Mouse (Mus musculus): ENCODE data around the gene Rgs10. TPM values are rescaled to one million over a fixed set of nuclear protein-coding genes. Genes with fewer than 3 reads are reported as not detected.

The Rgs10 gene
- total and polyA plus RNA-seq, 3 experiments = 42.3 to 44.7 TPM; not detected in 1

DNA sequence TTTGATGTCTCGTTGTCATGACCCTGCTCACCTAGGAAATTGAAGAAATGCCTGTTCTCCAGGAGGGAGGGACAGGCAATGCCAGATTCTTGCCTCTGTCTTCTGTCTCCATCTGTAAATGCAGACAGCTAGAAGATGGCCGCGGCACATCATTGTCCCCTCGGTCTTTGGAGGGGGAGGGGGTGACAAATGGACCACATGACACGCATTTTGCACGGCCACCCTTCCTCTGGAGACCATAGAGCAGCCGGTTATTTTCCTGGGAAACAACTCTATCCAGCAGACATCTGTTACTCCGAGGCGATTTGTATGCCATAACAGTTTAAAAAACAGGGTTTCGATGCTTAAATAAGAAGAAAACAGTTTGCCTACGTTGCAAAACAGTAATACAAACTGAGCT lies 51.9 kb downstream of the Rgs10 start:
- H3K27me3 ChIP-seq (ENCODE audit: control insufficient read depth in 1 of 2, insufficient read depth in 2 of 2, low read length in 2 of 2) = peaks cover under 1 to 3% of the 10 kb centered on the region in 2 experiments; a peak in 1 of 4 replicates
- H3K9ac ChIP-seq (ENCODE audit: control insufficient read depth, low read depth, low read length, poor library complexity, severe bottlenecking) = no peak overlapping the region
- no peak overlapping the region for H3K27ac ChIP-seq (ENCODE audit: control insufficient read depth, low read depth, low read length)
- DNase-seq (ENCODE audit: low read depth, low spot score) = no peak
- TF ChIP-seq MAZ (IDR thresholded peaks at IDR 0.05; ENCODE audit: low read depth, low read length) = no peak
- no peak for TF ChIP-seq USF2 (IDR thresholded peaks at IDR 0.05; ENCODE audit: borderline replicate concordance in 1 of 2, insufficient read depth in 1 of 2, low read depth in 1 of 2, low read length in 2 of 2)
- no peak for TF ChIP-seq SMC3 (IDR thresholded peaks at IDR 0.05; ENCODE audit: low read depth, low read length)
- TF ChIP-seq MAX (IDR thresholded peaks at IDR 0.05; ENCODE audit: low read length) = no peak
- TF ChIP-seq JUND (IDR thresholded peaks at IDR 0.05; ENCODE audit: low read depth, low read length) = no peak
- no peak for TF ChIP-seq TBP (IDR thresholded peaks at IDR 0.05; ENCODE audit: low read depth, low read length)
- no peak for TF ChIP-seq TCF12 (IDR thresholded peaks at IDR 0.05; ENCODE audit: low read depth, low read length)
- no peak for TF ChIP-seq GABPA (IDR thresholded peaks at IDR 0.05; ENCODE audit: low read depth, low read length)
- no peak for TF ChIP-seq E2F4 (IDR thresholded peaks at IDR 0.05; ENCODE audit: borderline replicate concordance, low read depth, low read length)
- no peaks in the 10 kb centered on the region for H3K79me2 ChIP-seq (ENCODE audit: control insufficient read depth, insufficient read depth, low read length, poor library complexity)
- H3K4me1 ChIP-seq (ENCODE audit: control insufficient read depth in 1 of 2, insufficient read depth in 2 of 2, low read length in 2 of 2) = peaks cover 5 to 18% of the 10 kb centered on the region in 2 experiments; a peak in 3 of 4 replicates
- H3K4me3 ChIP-seq (ENCODE audit: control insufficient read depth in 1 of 2, insufficient read depth in 1 of 2, low read depth in 2 of 2, low read length in 2 of 2) = no peak overlapping the region
- peaks cover 0 to 8% of the 10 kb centered on the region in 2 experiments; a peak in 2 of 4 replicates for H3K36me3 ChIP-seq (ENCODE audit: control insufficient read depth in 1 of 2, insufficient read depth in 2 of 2, low read length in 2 of 2)
- H3K9me3 ChIP-seq (replicated peaks; ENCODE audit: insufficient read depth, low read length) = no peaks in the 10 kb centered on the region

DNA sequence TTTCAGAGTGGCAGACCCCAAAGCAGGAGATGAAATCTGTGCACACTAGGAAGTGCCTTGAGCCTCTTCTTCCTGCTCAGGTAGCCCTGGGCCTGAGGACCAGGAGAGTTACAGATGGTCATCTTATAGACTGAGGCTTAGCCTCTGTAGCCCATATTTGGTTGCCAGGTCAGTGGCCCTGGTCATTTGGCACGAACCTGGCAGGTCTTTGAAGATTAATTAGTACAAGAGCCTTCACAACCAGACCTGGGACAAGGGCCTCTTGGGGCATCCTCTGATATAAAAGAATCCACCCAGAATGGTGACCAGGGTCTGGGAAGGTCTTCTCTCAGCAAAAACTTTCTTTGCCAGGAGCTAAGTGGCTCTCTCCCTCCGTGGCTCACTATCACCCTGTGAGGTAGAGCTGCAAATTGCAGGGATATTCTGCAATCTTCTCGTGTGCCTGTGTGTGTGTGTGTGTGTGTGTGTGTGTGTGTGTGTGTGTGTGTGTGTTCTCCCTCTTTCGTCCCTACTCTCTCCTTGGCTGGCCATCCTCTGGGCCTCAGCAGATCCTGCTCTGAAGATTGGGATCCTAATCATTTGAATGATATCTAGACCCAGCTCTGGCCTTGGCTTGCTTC lies 53.4 kb downstream of the Rgs10 start:
- Histone ChIP-seq H3K4me3 (ENCODE audit: control insufficient read depth in 1 of 2, insufficient read depth in 1 of 2, low read depth in 2 of 2, low read length in 2 of 2) (no peak overlapping the region), H3K27me3 (ENCODE audit: control insufficient read depth in 1 of 2, insufficient read depth in 2 of 2, low read length in 2 of 2) (peaks cover 3 to 7% of the 10 kb centered on the region in 2 experiments; a peak in 2 of 4 replicates), H3K27ac (ENCODE audit: control insufficient read depth, low read depth, low read length) (no peak overlapping the region), H3K9ac (ENCODE audit: control insufficient read depth, low read depth, low read length, poor library complexity, severe bottlenecking) (no peak overlapping the region), H3K79me2 (ENCODE audit: control insufficient read depth, insufficient read depth, low read length, poor library complexity) (no peaks in the 10 kb centered on the region), H3K4me1 (ENCODE audit: control insufficient read depth in 1 of 2, insufficient read depth in 2 of 2, low read length in 2 of 2) (peaks cover 5 to 18% of the 10 kb centered on the region in 2 experiments; a peak in 3 of 4 replicates), H3K9me3 (replicated peaks; ENCODE audit: insufficient read depth, low read length) (no peaks in the 10 kb centered on the region), H3K36me3 (ENCODE audit: control insufficient read depth in 1 of 2, insufficient read depth in 2 of 2, low read length in 2 of 2) (peaks cover 0 to 8% of the 10 kb centered on the region in 2 experiments; a peak in 2 of 4 replicates)
- no peak for TF ChIP-seq HCFC1 (IDR thresholded peaks at IDR 0.05; ENCODE audit: low read depth, low read length)
- no peak for DNase-seq (ENCODE audit: low read depth, low spot score)

DNA sequence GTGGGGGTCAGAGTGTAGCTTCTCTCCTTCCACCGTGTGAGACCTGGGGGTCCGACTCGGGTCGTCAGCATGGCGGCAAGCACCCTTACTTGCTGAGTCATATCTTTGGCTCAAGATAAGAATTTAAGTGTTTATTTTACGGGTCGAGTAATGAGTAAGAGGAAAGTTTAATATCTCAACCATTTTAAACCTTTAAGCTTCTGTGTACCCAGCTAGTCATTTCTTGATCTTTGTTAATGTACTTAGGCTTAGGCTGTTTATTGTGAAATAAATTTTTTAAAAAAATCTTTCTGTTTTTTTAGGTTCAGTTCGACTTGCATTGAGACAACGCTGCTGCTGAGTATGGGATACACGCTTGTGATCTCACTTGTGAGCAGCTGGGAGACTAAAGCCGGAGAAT lies 54.0 kb downstream of the Rgs10 start:
- DNase-seq (ENCODE audit: low read depth, low spot score) = peak; percentile 45
- TF ChIP-seq SMC3 (IDR thresholded peaks at IDR 0.05; ENCODE audit: low read depth, low read length) (no peak), ETS1 (IDR thresholded peaks at IDR 0.05; ENCODE audit: low read depth, low read length) (no peak), MYC (IDR thresholded peaks at IDR 0.05; ENCODE audit: low read depth, low read length) (no peak), CHD2 (IDR thresholded peaks at IDR 0.05; ENCODE audit: low read length) (no peak), E2F4 (IDR thresholded peaks at IDR 0.05; ENCODE audit: borderline replicate concordance, low read depth, low read length) (no peak), GATA1 (IDR thresholded peaks at IDR 0.05; ENCODE audit: low read depth, low read length) (peak; percentile 39; the same call in 1 of the 2 replicates), RCOR1 (IDR thresholded peaks at IDR 0.05; ENCODE audit: low read depth, low read length) (no peak), MAZ (IDR thresholded peaks at IDR 0.05; ENCODE audit: low read depth, low read length) (no peak), MAX (IDR thresholded peaks at IDR 0.05; ENCODE audit: low read length) (no peak), NELFE (IDR thresholded peaks at IDR 0.05; ENCODE audit: low read depth, low read length) (no peak), JUND (IDR thresholded peaks at IDR 0.05; ENCODE audit: low read depth, low read length) (no peak), GABPA (IDR thresholded peaks at IDR 0.05; ENCODE audit: low read depth, low read length) (peak; percentile 15; the same call in 1 of the 2 replicates), NRF1 (IDR thresholded peaks at IDR 0.05; ENCODE audit: insufficient read depth, low read depth, low read length, poor library complexity, severe bottlenecking) (no peak), MAFK (IDR thresholded peaks at IDR 0.05; ENCODE audit: borderline replicate concordance, low read depth, low read length) (no peak), HCFC1 (IDR thresholded peaks at IDR 0.05; ENCODE audit: low read depth, low read length) (no peak)
- H3K79me2 ChIP-seq (ENCODE audit: control insufficient read depth, insufficient read depth, low read length, poor library complexity) = no peaks in the 10 kb centered on the region
- H3K9ac ChIP-seq (ENCODE audit: control insufficient read depth, low read depth, low read length, poor library complexity, severe bottlenecking) = peak overlapping the region; percentile 53
- H3K9me3 ChIP-seq (replicated peaks; ENCODE audit: insufficient read depth, low read length) = no peaks in the 10 kb centered on the region
- H3K4me1 ChIP-seq (ENCODE audit: control insufficient read depth in 1 of 2, insufficient read depth in 2 of 2, low read length in 2 of 2) = peaks cover 5 to 14% of the 10 kb centered on the region in 2 experiments; a peak in 3 of 4 replicates
- H3K36me3 ChIP-seq (ENCODE audit: control insufficient read depth in 1 of 2, insufficient read depth in 2 of 2, low read length in 2 of 2) = peaks cover 0 to 8% of the 10 kb centered on the region in 2 experiments; a peak in 2 of 4 replicates
- peak overlapping the region; percentile 46 to 56 for H3K4me3 ChIP-seq (ENCODE audit: control insufficient read depth in 1 of 2, insufficient read depth in 1 of 2, low read depth in 2 of 2, low read length in 2 of 2)
- H3K27ac ChIP-seq (ENCODE audit: control insufficient read depth, low read depth, low read length) = no peak overlapping the region
- peaks cover 5 to 7% of the 10 kb centered on the region in 2 experiments; a peak in 2 of 4 replicates for H3K27me3 ChIP-seq (ENCODE audit: control insufficient read depth in 1 of 2, insufficient read depth in 2 of 2, low read length in 2 of 2)

All from MEL (cell line).